Mouse (Mus musculus) liver, embryonic 14 days (tissue): ENCODE measurements around the gene Plcd3. TPM values are rescaled to one million over a fixed set of nuclear protein-coding genes. Genes with fewer than 3 reads are reported as not detected.

ENCODE experiments used
- polyA plus RNA-seq: library from polyadenylated mRNA; depleted of rRNA; stranded (reverse); fragments of >200 nt; gene quantifications from 2 replicates; pipeline ENCODE4 v1.2.3, GENCODE M21; 2012; rRNA removed

The Plcd3 gene
- polyA plus RNA-seq, result 0.30 and 0.33 TPM in 2 replicates

DNA sequence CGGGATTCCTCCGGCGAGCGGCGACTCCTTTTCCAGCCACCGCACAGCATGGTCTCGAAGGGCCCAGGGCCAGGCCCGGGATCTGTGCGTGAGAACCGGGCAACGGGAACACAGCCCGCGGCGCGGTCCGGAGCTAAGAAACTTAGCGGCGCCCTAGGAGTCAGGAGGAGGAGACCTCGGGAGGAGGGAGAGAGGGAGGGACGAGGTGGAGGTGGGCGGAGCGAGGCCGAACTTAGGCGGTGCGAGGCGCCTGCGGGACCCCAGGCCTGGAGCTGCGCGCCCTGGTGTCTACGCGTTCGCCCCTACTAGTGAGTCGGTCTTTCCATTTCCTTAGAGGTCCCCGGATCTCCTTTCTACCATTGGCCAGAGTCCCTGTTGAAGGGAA, at the start of gene Plcd3, which contains the start of gene Acbd4:
Plcd3 (minus strand) TSS at position 178 of the 385 bp plus-strand sequence.
Acbd4 (plus strand) TSS at position 202 of the 385 bp plus-strand sequence.

DNA sequence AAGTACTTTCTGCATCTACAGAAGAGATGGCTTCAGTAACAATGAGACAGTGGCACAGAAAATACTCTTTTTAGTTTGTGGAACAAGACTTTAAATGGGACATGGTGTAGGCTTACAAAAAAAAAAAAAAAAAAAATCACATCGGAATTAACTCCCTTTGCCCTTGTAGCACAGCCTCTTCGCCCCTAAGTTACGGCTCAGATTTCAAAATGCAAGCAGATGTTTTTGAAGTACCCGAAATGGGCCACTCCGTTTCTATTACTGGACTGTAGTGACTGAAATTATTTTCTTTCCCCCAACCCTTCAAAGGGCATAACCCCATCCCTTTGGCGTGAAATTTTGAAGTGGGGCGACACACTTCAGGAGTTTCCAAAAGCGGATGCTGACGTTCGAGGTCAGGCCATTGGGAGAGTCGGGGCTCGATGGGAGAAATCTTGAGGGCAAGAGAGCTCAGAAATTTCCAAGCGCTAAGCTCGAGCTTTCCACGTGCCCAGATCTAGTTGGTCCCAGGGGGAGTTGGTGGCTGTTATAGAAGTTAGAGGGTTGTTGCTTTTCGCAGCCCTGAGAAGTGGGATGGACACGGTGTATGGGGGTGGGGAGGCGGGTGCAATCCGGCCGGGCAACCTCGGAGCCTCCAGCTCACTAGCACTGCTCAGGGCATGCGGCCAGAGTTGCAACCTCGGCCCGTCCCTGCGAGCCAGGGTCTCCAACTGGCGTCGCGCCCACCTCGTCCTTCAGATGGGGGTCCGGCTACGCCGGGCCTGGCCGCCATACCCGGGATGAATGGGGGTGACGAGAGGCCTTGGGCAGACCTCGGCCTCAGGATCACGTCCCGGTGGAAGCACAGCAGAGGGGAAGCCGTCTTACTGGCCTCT, 30.5 kb upstream of the Plcd3 start, which contains the start of gene Hexim2:
Hexim2 (plus strand) TSS at position 729 of the 875 bp plus-strand sequence.

DNA sequence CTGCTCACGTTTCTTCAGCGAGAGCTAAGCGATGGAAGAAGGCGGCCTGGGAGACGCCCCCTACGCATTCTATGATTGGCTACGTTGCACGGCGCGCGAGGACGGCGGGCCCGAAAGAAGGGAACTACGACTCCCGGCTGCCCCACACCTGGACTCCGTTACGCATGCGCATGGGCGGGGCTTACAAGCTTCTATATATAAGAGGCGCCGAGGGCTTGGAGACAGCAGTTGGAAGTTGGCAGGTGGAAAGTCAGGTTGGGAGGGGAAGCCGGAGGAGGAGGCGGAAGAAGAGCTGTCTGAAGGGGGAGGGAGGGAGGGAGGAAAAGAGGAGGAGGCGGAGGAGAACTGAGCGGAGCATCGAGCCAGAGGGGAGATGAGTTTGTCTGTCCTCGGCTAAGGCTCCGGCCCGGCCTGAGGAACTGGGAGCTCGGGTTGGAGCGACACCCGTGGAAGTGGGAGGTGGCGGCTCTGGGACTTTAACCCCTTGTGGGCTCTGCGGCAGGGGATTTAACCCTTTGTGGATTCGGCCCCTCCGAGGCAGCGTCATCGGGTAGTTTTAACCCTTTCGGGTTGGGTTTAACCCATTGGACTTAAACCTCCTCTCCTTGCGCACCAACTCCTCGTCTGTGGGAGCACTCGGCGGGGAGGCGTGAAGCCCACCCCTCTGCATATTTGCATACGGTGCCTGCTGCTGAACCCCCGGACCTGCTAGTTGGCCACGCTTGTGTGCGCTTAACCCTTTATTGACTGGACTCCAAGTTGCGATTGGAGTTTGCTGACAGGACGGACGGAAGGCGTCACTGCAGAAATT, 14.8 kb upstream of the Plcd3 start, which contains the start of gene Hexim1:
Hexim1 (plus strand) TSS at position 224 of the 811 bp plus-strand sequence.

DNA sequence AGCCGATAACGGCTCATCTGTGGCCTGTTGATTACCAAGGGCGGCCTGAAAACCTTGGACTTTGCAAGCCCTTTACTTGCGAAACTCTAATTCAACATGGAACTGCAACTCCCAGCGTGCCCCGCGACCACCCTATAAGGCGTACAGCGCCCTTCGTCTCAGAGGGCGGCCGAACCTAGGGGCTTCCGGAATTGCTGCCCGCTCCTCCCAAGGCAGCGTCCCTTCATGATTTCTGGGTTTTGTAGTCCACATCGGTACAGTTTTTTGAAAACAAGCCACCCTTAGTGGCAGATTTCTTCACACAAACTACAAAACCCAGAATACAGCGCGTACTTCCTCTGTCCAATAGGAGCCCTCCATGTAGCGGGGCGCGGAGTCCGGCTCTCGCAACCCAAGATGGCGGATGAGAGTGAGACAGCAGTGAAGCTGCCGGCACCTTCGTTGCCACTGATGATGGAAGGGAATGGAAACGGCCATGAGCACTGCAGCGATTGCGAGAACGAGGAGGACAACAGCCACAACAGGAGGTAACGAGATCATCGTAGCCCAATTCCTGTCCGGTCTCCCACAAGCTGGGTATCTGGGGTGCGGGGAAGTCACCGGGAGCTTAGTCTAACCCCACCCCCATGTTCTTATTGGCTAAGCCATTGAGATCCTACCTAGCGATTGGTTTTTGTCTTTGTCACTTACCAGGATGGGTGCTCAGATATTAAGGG, 73.1 kb downstream of the Plcd3 start, which contains the start of the genes Nmt1 and Dcakd:
Nmt1 (plus strand) TSS at position 15 of the 716 bp plus-strand sequence.
Dcakd (minus strand) TSS at position 158 of the 716 bp plus-strand sequence.

Other genes with a start within 250 kb of the Plcd3 start
- 47.1 and 52.6 TPM in 2 replicates for gene Eftud2, start 220.7 kb downstream of the Plcd3 start, polyA plus RNA-seq
- gene Ccdc103, start 220.5 kb downstream of the Plcd3 start, polyA plus RNA-seq, result 0.35 and 0.71 TPM in 2 replicates
- gene Fam187a, start 216.5 kb downstream of the Plcd3 start, polyA plus RNA-seq, result 0.01 TPM in 1 of 2 replicates, not detected in the other
- gene Gfap, start 200.7 kb downstream of the Plcd3 start, polyA plus RNA-seq, result 12.3 and 14.0 TPM in 2 replicates
- 18.8 and 19.6 TPM in 2 replicates for gene Kif18b, start 176.5 kb downstream of the Plcd3 start, polyA plus RNA-seq
- 0.09 and 0.14 TPM in 2 replicates for gene C1ql1, start 155.0 kb downstream of the Plcd3 start, polyA plus RNA-seq
- 19.7 and 25.3 TPM in 2 replicates for gene Nmt1, start 73.5 kb downstream of the Plcd3 start, polyA plus RNA-seq
- gene Dcakd, start 73.3 kb downstream of the Plcd3 start, polyA plus RNA-seq, result 23.4 and 26.8 TPM in 2 replicates
- 26.2 and 27.6 TPM in 2 replicates for gene Acbd4, start within 50 bp of the Plcd3 start, polyA plus RNA-seq
- gene Hexim1, start 14.6 kb upstream of the Plcd3 start, polyA plus RNA-seq, result 10.6 and 11.8 TPM in 2 replicates
- 3.1 and 3.4 TPM in 2 replicates for gene Hexim2, start 30.8 kb upstream of the Plcd3 start, polyA plus RNA-seq
- gene Fmnl1, start 69.4 kb upstream of the Plcd3 start, polyA plus RNA-seq, result 2.7 and 3.7 TPM in 2 replicates
- gene 1700023F06Rik, start 106.9 kb upstream of the Plcd3 start, polyA plus RNA-seq, result 0.02 TPM in 1 of 2 replicates, not detected in the other
- gene Spata32, start 116.8 kb upstream of the Plcd3 start, polyA plus RNA-seq, result not detected in 2 replicates
- gene Map3k14, start 165.8 kb upstream of the Plcd3 start, polyA plus RNA-seq, result 0.51 and 0.67 TPM in 2 replicates